Mouse (Mus musculus) midbrain, embryonic 11.5 days (tissue): ENCODE measurements around the gene Ebf1. TPM values are rescaled to one million over a fixed set of nuclear protein-coding genes. Genes with fewer than 3 reads are reported as not detected.
A peak's percentile ranks its signal among the peaks of the same experiment; 100 is the strongest.

ENCODE experiments used
- ATAC-seq: fragments of 200-750 bp; cut with Nextera tagmentation; 2 replicates; pipeline ENCODE4 v1.8.0; 2017; ENCODE audit warnings: moderate TSS enrichment, moderate library complexity; ENCODE audit not compliant: low FRiP score
- DNase-seq: peaks from one replicate; pipeline ENCODE4 v3.0.0; 2015; ENCODE audit warnings: low spot score; ENCODE audit errors: missing footprints
- H3K27ac ChIP-seq: fragments of 300-500 bp; sonication (generic); 2 replicates; pipeline ENCODE4 v1.5.1; 2014; ENCODE audit warnings: low read depth, low read length
- H3K27me3 ChIP-seq: fragments of 300-500 bp; sonication (generic); 2 replicates; pipeline ENCODE4 v1.6.1; 2014; ENCODE audit warnings: mild to moderate bottlenecking, low read length, moderate library complexity, mixed read lengths; ENCODE audit not compliant: control insufficient read depth, insufficient read depth
- H3K36me3 ChIP-seq: fragments of 300-500 bp; sonication (generic); 2 replicates; pipeline ENCODE4 v1.6.1; 2014; ENCODE audit warnings: mild to moderate bottlenecking, low read length, moderate library complexity, mixed read lengths; ENCODE audit not compliant: control insufficient read depth, insufficient read depth
- H3K4me1 ChIP-seq: fragments of 300-500 bp; sonication (generic); 2 replicates; pipeline ENCODE4 v1.6.1; 2014; ENCODE audit warnings: low read length; ENCODE audit not compliant: control insufficient read depth, insufficient read depth
- H3K4me2 ChIP-seq: fragments of 300-500 bp; sonication (generic); 2 replicates; pipeline ENCODE4 v1.6.1; 2014; ENCODE audit warnings: mild to moderate bottlenecking, moderate library complexity
- H3K4me3 ChIP-seq: fragments of 300-500 bp; sonication (generic); 2 replicates; pipeline ENCODE4 v1.5.1; 2014; ENCODE audit warnings: low read depth, low read length
- H3K9ac ChIP-seq: fragments of 300-500 bp; sonication (generic); 2 replicates; pipeline ENCODE4 v1.6.1; 2014; ENCODE audit warnings: low read length
- H3K9me3 ChIP-seq: fragments of 300-500 bp; sonication (generic); 2 replicates; pipeline ENCODE4 v1.6.1; 2016; ENCODE audit warnings: low read length; ENCODE audit not compliant: control insufficient read depth
- WGBS: fragments of 180-500 bp; shearing (Covaris S2); extraction: QIAGEN DNeasy Blood & Tissue Kit; methylation state at CpG from one replicate; pipeline ENCODE4 v1.1.7; 2014; 5-methylcytosine and 5-hydroxymethylcytosine counted together
- polyA plus RNA-seq: library from polyadenylated mRNA; unstranded; fragments of >200 nt; fragmentation: Nextera tagmentation; extraction: Ambion mirVana; gene quantifications from 2 replicates; pipeline ENCODE4 v1.2.1, GENCODE M21; 2014

Ebf1 gene
- polyA plus RNA-seq, 1 experiment from 2014 or later = 73.8 TPM

DNA sequence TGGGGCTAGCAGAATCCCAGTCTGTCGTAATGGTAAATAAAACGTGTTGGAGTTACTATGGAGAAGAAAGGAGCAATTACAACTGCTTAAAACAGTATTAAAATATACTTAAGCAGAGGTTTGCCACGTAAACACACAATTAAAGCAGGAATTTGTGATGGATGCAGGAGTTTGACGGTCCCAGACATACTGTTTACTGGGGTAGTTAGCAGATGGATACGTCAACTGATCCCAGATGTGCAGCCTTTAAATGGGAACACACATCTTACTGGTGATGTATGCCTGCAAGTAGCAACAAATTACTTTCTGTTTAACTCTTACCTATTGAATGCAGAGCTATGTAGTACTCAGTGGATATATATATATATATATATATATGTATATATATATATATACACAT, 149.1 kb downstream of the Ebf1 start:
- Histone ChIP-seq H3K36me3 (no peaks in the 10 kb centered on the region), H3K4me3 (no peak overlapping the region), H3K27ac (no peak overlapping the region), H3K4me1 (peaks cover 12% of the 10 kb centered on the region), H3K9me3 (no peaks in the 10 kb centered on the region), H3K27me3 (no peaks in the 10 kb centered on the region), H3K9ac (no peak overlapping the region), H3K4me2 (no peak overlapping the region)
- DNase-seq = no peak
- 70% methylated on average over 5 of the region's 5 CpGs for WGBS
- no peak for ATAC-seq

DNA sequence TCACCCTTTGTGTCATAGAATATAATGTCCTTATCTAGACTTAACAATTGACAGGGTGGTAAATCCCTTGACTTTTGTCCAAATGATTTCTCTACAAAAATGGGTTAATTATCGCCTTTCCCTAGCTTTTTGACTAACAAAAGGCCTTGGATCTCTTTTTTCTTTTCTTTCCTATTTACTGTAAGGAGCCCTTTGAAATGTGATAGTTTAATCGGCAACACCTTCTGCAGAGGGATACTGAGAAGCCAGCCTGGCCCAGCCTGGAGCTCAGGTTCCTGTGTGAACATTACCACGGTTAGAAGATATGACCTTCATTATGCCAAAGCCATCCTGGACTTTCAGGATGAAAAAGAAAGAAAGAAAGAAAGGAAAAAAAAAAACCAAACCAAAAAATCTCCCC, 150.2 kb downstream of the Ebf1 start:
- ATAC-seq (no peak), DNase-seq (no peak)
- Histone ChIP-seq H3K4me1 (peaks cover 2% of the 10 kb centered on the region), H3K9ac (no peak overlapping the region), H3K36me3 (no peaks in the 10 kb centered on the region), H3K9me3 (no peaks in the 10 kb centered on the region), H3K27ac (no peak overlapping the region), H3K4me3 (no peak overlapping the region), H3K4me2 (no peak overlapping the region), H3K27me3 (no peaks in the 10 kb centered on the region)
- 10% methylated on average over 3 of the region's 3 CpGs for WGBS

DNA sequence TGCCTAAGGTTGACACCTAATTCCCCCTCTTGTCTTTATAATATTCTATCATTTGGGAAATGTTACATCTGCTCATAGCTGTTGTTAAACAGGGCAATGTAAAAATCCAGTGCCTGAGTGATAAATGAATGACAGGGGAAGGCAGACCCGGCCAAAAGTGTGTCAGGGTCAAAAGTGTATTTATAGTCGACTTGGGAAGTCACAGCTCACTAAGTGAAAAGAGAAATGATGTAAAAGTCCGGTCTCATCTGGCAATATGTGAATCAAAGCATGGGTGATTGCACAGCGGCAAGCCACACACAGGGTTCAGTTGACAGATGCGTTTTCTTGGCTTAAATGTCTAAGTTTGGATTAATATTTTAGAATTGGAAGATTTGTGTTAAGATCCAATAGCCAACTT, 151.2 kb downstream of the Ebf1 start:
- Histone ChIP-seq H3K4me2 (no peak overlapping the region), H3K9ac (no peak overlapping the region), H3K27me3 (no peaks in the 10 kb centered on the region)

DNA sequence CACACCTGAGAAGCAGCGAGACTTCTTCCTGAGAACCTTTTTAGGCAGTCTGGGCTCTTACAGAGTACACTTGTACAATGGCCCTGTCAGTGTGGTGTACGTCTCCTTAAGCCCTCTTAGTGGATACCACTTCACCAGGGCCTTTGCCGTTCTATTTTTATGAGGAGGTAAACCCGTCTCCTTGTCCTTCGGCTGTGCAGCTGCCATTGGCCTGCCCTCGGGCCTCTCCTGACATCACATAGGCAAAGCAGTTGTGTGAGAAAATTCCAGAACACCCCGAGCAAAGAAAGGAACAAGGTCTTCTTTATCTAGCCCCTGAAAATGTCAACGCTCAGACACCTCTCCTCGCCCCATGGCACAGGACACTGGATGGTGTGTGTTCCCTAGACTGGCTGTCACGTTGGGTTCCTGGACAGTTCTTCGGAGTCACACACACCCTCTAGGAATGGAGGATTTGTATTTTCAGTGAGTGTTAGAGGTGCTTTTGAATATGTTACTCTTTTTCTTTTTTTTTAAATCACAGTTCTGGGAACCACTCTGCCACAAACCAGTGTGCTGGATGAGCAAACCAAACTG, 154.0 kb downstream of the Ebf1 start:
- 86% methylated on average over 11 of the region's 11 CpGs for WGBS
- no peaks in the 10 kb centered on the region; the same call in 1 of the 2 replicates for H3K27me3 ChIP-seq
- H3K27ac ChIP-seq = 0 out of 2 replicates have a peak overlapping the region, but pooled peaks have one; percentile 3
- H3K9me3 ChIP-seq = no peaks in the 10 kb centered on the region
- no peak for DNase-seq
- H3K9ac ChIP-seq = no peak overlapping the region
- H3K4me2 ChIP-seq = no peak overlapping the region
- 0 out of 2 replicates have a peak, but pooled peaks cover 2% of the 10 kb centered on the region for H3K4me1 ChIP-seq
- no peaks in the 10 kb centered on the region for H3K36me3 ChIP-seq
- no peak overlapping the region for H3K4me3 ChIP-seq
- no peak for ATAC-seq

More for the DNA sequence above, 151.2 kb downstream of the Ebf1 start:
- no peaks in the 10 kb centered on the region for H3K9me3 ChIP-seq
- DNase-seq (no peak), ATAC-seq (no peak)
- no peak overlapping the region for H3K27ac ChIP-seq
- WGBS = 83% methylated on average over 5 of the region's 5 CpGs
- 0 out of 2 replicates have a peak, but pooled peaks cover 2% of the 10 kb centered on the region for H3K4me1 ChIP-seq
- no peaks in the 10 kb centered on the region for H3K36me3 ChIP-seq
- no peak overlapping the region for H3K4me3 ChIP-seq

DNA sequence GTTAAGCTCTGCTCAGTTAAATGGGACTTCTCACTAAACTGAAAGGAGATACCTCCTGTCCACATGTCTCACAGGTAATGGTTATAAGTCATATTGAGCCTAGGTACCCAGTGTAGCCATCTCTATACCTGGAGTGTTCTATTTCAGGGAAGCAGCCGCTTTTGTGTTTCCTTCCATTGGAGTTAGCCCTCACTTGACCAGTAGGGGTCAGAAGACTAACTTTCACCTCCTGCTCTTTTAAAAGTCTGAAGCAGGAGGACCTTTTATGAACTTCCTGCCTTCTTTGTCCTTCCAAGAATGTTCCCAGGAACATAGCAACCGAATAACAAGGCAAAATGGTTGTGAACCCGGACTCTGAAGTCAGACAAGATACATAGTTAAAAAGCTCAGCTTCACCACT, 157.3 kb downstream of the Ebf1 start:
- DNase-seq (no peak), ATAC-seq (no peak)
- 79% methylated on average over 3 of the region's 3 CpGs for WGBS
- Histone ChIP-seq H3K36me3 (no peaks in the 10 kb centered on the region), H3K9ac (no peak overlapping the region), H3K27me3 (no peaks in the 10 kb centered on the region; the same call in 1 of the 2 replicates), H3K4me1 (peaks cover 6% of the 10 kb centered on the region), H3K9me3 (no peaks in the 10 kb centered on the region), H3K27ac (no peak overlapping the region), H3K4me3 (no peak overlapping the region), H3K4me2 (no peak overlapping the region)

DNA sequence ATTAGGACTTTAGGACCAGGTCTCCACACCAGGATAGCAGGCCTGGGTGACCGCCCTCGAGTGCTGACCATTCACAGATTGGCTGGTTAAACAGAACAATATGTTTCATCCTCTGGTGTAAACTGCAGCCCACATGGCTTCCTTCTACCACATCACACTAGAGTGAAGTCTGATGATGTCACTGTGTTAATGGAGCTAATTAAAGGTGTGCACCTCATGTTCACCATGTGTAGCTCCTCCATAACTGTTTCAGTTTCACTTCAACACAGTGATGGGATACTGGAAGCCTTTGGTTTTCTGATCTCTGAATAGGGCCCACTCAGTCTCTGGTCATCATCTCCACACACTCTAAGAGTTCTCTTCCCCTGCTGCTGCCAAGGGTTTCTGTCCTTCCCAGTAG, 158.4 kb downstream of the Ebf1 start:
- WGBS = 89% methylated on average over 2 of the region's 2 CpGs
- Histone ChIP-seq H3K4me2 (no peak overlapping the region), H3K27me3 (no peaks in the 10 kb centered on the region; the same call in 1 of the 2 replicates), H3K4me3 (no peak overlapping the region), H3K36me3 (no peaks in the 10 kb centered on the region), H3K27ac (no peak overlapping the region), H3K4me1 (peaks cover 6% of the 10 kb centered on the region), H3K9ac (no peak overlapping the region), H3K9me3 (no peaks in the 10 kb centered on the region)
- no peak for DNase-seq
- ATAC-seq = no peak

DNA sequence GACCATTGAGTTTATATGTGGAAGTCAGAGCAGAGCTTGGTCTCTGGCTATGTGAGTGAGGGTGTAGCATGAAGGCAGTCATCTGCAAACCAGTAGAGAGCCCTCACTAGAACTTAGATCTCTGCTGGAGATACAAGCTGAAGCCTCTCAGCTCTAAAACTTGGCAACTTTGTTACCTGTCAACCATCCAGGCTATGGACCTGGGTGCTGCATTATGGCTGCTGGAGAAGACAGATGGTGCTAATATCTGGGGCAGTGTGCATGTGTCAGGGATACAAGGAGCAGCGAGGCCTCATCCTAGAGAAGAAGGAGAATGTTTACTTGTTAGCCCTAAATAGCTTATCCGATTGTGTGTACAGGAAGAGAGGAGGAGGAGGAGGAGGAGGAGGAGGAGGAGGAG, 159.4 kb downstream of the Ebf1 start:
- Histone ChIP-seq H3K4me3 (no peak overlapping the region), H3K36me3 (no peaks in the 10 kb centered on the region), H3K9ac (no peak overlapping the region), H3K9me3 (no peaks in the 10 kb centered on the region), H3K27me3 (no peaks in the 10 kb centered on the region; the same call in 1 of the 2 replicates), H3K4me2 (no peak overlapping the region), H3K4me1 (peaks cover 6% of the 10 kb centered on the region), H3K27ac (no peak overlapping the region)
- no peak for ATAC-seq
- WGBS = 80% methylated on average over 1 of the region's 2 CpGs
- DNase-seq = no peak

DNA sequence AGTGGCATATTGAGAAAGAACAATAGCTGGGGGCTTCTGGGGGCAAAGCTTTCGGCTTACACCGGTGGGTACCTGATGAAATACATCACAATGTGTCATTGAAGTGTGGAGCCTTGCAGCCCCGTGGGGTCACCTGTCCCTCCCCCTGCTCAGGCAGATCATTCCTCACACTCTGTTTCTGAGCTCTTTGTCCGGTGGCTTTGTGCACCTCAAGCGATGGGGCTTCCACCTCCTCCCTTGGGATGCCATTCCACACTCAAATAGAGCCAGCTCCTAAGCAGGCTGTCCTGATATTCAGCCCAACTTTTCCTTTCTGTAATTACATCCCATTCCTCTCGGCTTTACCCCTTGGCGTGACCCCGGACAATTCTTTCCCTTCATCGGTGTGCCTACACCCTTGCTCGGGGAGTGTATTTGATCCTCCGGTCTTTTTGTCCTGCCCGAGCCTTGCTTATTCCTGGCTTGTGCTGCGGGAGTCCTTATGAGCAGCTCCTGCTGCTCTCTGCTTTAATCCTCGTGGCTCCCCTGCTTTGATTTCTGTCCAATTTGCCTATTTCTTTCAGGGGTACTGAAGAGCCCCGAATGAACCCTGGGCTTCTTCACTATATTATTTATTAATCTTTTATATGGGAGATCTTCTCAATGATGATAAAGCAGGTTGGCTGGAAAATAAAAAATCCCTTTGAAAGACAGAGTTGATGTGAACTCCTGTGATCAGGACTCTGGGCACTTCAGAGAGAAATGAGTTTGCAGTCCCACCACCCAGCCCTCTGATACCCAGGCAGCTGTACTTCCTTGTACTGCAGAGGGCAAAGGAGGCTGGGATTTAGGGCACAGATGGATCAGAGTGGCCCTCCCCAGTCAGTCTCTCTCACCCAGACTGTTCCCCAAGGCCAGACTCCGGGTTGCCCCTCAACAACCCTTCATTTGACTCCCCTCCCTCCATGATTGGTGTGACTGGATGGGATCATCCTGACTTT, 160.5 kb downstream of the Ebf1 start:
- WGBS = 20% methylated on average over 16 of the region's 16 CpGs
- Histone ChIP-seq H3K9ac (no peak overlapping the region), H3K4me3 (no peak overlapping the region), H3K27me3 (no peaks in the 10 kb centered on the region; the same call in 1 of the 2 replicates), H3K36me3 (no peaks in the 10 kb centered on the region), H3K4me1 (peaks cover 6% of the 10 kb centered on the region), H3K4me2 (no peak overlapping the region), H3K27ac (no peak overlapping the region), H3K9me3 (no peaks in the 10 kb centered on the region)
- DNase-seq = no peak
- ATAC-seq = no peak

DNA sequence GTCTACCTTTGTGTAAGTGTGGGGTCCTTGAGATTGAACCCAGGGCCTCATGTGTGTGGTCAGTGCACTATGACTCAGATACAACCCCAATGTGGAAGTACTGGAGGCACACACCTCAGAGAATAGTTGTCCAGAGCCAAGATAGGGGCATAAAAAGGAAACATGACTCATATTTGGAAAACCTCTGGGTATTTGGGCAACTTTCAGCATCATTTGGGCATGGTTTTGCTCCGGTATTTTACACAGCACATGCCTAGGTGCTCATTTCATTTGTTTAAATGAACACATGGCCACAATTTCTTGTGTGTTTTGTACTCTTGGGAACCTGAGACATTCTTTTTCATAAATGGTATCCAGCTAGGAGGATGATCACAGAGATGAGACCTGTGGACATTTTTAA, 161.9 kb downstream of the Ebf1 start:
- peaks cover 6% of the 10 kb centered on the region for H3K4me1 ChIP-seq
- no peaks in the 10 kb centered on the region for H3K9me3 ChIP-seq
- 89% methylated on average over 1 of the region's 1 CpGs for WGBS
- H3K4me3 ChIP-seq = no peak overlapping the region
- no peaks in the 10 kb centered on the region for H3K36me3 ChIP-seq
- H3K9ac ChIP-seq = no peak overlapping the region
- no peak overlapping the region for H3K27ac ChIP-seq
- no peaks in the 10 kb centered on the region; the same call in 1 of the 2 replicates for H3K27me3 ChIP-seq
- ATAC-seq (no peak), DNase-seq (no peak)
- no peak overlapping the region for H3K4me2 ChIP-seq
